8 mouse cellular contexts compared by ENCODE assay signal in the genomic region with DNA sequence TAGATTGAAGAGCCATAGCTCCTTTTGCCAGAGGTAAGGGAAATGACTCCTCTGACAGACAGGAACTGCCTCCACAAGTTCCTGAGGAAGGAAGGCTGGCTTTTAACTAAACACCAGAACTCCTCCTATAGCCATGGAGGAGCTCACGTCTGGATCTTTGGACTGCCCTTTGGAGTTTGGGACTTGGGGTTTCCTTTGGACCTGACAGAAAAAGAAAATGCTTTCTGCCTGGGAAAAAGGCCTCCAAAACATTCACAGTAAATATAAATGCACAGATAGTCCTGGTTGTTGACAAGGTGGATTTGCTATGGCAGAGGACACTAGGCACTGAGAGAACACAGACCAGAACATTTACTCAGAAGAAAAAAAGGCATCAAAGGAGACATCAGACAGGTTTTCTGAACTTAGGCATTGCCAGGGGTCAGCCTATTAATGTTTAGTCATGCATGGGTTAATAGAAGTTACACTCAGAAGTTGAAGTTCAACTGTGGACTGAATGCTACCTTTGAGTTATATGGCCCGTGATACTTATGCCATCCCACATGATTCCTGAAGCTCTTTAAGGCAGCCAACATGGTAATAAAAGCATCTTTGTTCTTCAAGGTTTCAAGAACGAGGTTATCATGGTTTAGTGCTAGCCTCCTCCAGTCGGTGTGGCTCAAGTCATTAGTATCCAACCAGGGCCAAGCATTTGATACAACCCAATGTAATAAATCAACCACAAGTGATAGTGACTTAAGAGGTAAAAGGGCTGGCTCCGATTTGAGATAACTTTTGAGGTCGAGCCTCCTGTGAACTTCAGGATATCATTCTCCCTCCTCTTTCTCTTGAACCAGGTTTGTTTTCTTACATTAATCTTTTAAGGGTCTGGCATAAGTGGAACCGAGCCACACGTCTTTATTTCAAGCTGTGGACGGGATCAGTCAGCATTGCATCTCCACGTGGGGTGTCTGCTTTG. TPM values are rescaled to one million over a fixed set of nuclear protein-coding genes. Genes with fewer than 3 reads are reported as not detected.
DNase-seq lines count a peak whose midpoint lies in the region; ATAC-seq and TF ChIP-seq lines count a peak whose summit lies in the region.

No protein-coding gene starts in this region.

- WGBS in embryonic facial prominence, embryonic 10.5 days = 23% methylated on average over 10 of the region's 10 CpGs
- 6% methylated on average over 10 of the region's 10 CpGs for WGBS in kidney, adult 2 months
- 24% methylated on average over 10 of the region's 10 CpGs for WGBS in midbrain, embryonic 13.5 days

- peak overlapping the region; percentile 98 for H3K4me3 ChIP-seq in layer of hippocampus, adult 2 months
- H3K4me3 ChIP-seq in embryonic facial prominence, embryonic 10.5 days = peak overlapping the region; percentile 86
- H3K4me3 ChIP-seq in kidney, adult 2 months (ENCODE audit: insufficient read depth, low read depth, low read length) = peak overlapping the region; percentile 89
- peak overlapping the region; percentile 79 for H3K4me3 ChIP-seq in midbrain, embryonic 13.5 days (replicated peaks)

- H3K9me3 ChIP-seq in embryonic facial prominence, embryonic 10.5 days = no peaks in the 10 kb centered on the region
- H3K9me3 ChIP-seq in midbrain, embryonic 13.5 days = no peaks in the 10 kb centered on the region

- no peak for DNase-seq in layer of hippocampus, adult 2 months (ENCODE audit: low spot score in 2 of 2)
- DNase-seq in layer of hippocampus, postnatal 14 days (ENCODE audit: low spot score in 2 of 2) = no peak
- DNase-seq in embryonic facial prominence, embryonic 10.5 days (ENCODE audit: low spot score) = no peak
- DNase-seq in kidney, adult 2 months = peak; percentile 82
- DNase-seq in urinary bladder, postnatal 14 days (ENCODE audit: low spot score) = no peak

- H3K9ac ChIP-seq in midbrain, embryonic 13.5 days (replicated peaks) = peak overlapping the region; percentile 80

- TF ChIP-seq POLR2A in kidney, adult 2 months (IDR thresholded peaks at IDR 0.05; ENCODE audit: low read depth, low read length) = no peak

- peak overlapping the region; percentile 78 for H3K4me2 ChIP-seq in midbrain, embryonic 13.5 days (replicated peaks)

- TF ChIP-seq CTCF in layer of hippocampus, adult 2 months (conservative IDR thresholded peaks at IDR 0.05) = no peak
- no peak for TF ChIP-seq CTCF in kidney, adult 2 months (conservative IDR thresholded peaks at IDR 0.05; ENCODE audit: insufficient read depth, insufficient read length, low read depth, low read length)

- no peaks in the 10 kb centered on the region for H3K36me3 ChIP-seq in embryonic facial prominence, embryonic 10.5 days (replicated peaks)
- no peaks in the 10 kb centered on the region; the same call in 1 of the 2 replicates for H3K36me3 ChIP-seq in kidney, adult 2 months (ENCODE audit: control insufficient read depth, insufficient read depth, low read length)
- H3K36me3 ChIP-seq in midbrain, embryonic 13.5 days = no peaks in the 10 kb centered on the region

- H3K27me3 ChIP-seq in embryonic facial prominence, embryonic 10.5 days (replicated peaks; ENCODE audit: low read depth, poor library complexity, severe bottlenecking) = no peaks in the 10 kb centered on the region
- no peaks in the 10 kb centered on the region for H3K27me3 ChIP-seq in kidney, adult 2 months (replicated peaks; ENCODE audit: control insufficient read depth, insufficient read depth, low read length)
- no peaks in the 10 kb centered on the region for H3K27me3 ChIP-seq in midbrain, embryonic 13.5 days

- peaks cover 12% of the 10 kb centered on the region for H3K4me1 ChIP-seq in embryonic facial prominence, embryonic 10.5 days
- H3K4me1 ChIP-seq in kidney, adult 2 months (ENCODE audit: control insufficient read depth, insufficient read depth, low read length) = peaks cover 13% of the 10 kb centered on the region; the same call in 1 of the 2 replicates
- peaks cover 12% of the 10 kb centered on the region for H3K4me1 ChIP-seq in midbrain, embryonic 13.5 days (replicated peaks)

- no peak for ATAC-seq in midbrain, embryonic 13.5 days
- ATAC-seq in erythroid progenitor cell, adult 5-6 weeks (replicated peaks; ENCODE audit: low FRiP score, poor library complexity, severe bottlenecking) = no peak
- ATAC-seq in granulocyte monocyte progenitor cell, adult 5-6 weeks (replicated peaks; ENCODE audit: poor library complexity, severe bottlenecking) = no peak

- H3K27ac ChIP-seq in layer of hippocampus, adult 2 months = peak overlapping the region; percentile 96; the same call in 1 of the 2 replicates
- 0 out of 2 replicates have a peak overlapping the region, but pooled peaks have one; percentile 85 for H3K27ac ChIP-seq in embryonic facial prominence, embryonic 10.5 days (replicated peaks)
- H3K27ac ChIP-seq in kidney, adult 2 months (ENCODE audit: insufficient read depth, low read depth, low read length) = peak overlapping the region; percentile 84
- H3K27ac ChIP-seq in midbrain, embryonic 13.5 days = no peak overlapping the region

RNA-seq across cellular contexts. Expression of gene Hps3, which starts 1.1 kb away (rescaled TPM):
- 10 to 100 TPM; 19.0 to 22.3 TPM for total RNA-seq in layer of hippocampus, adult 2 months (2021)
- total RNA-seq in layer of hippocampus, postnatal 14 days (2021) = 10 to 100 TPM; 18.6 to 19.8 TPM
- polyA plus RNA-seq in embryonic facial prominence, embryonic 10.5 days (2016; fragmentation: Nextera tagmentation; extraction: Ambion mirVana) = 9.0 and 10.5 TPM in 2 replicates
- polyA plus RNA-seq in kidney, adult 2 months (2012; rRNA removed) = 13.8 and 26.4 TPM in 2 replicates
- polyA plus RNA-seq in midbrain, embryonic 13.5 days (2015; fragmentation: Nextera tagmentation; extraction: Ambion mirVana) = 11.4 and 11.9 TPM in 2 replicates
- 15.1 and 20.9 TPM in 2 replicates for total RNA-seq in erythroid progenitor cell, adult 5-6 weeks (2015; ENCODE audit: low replicate concordance)
- 7.7 and 9.1 TPM in 2 replicates for total RNA-seq in erythroid progenitor cell, adult 5-6 weeks (2017; ENCODE audit: low replicate concordance)
- 39.4 and 40.1 TPM in 2 replicates for total RNA-seq in granulocyte monocyte progenitor cell, adult 5-6 weeks (2014; fragmentation: Nextera tagmentation)
- 25.1 and 34.2 TPM in 2 replicates for total RNA-seq in granulocyte monocyte progenitor cell, adult 5-6 weeks (2017)

RNA-seq across cellular contexts. Expression of gene Hltf, which starts 23.6 kb away (rescaled TPM):
- 10 to 100 TPM; 22.9 to 26.9 TPM for total RNA-seq in layer of hippocampus, adult 2 months (2021)
- 10 to 100 TPM; 18.8 to 19.1 TPM for total RNA-seq in layer of hippocampus, postnatal 14 days (2021)
- 18.1 and 20.7 TPM in 2 replicates for polyA plus RNA-seq in embryonic facial prominence, embryonic 10.5 days (2016; fragmentation: Nextera tagmentation; extraction: Ambion mirVana)
- 3.4 and 4.0 TPM in 2 replicates for polyA plus RNA-seq in kidney, adult 2 months (2012; rRNA removed)
- 21.5 and 22.1 TPM in 2 replicates for polyA plus RNA-seq in midbrain, embryonic 13.5 days (2015; fragmentation: Nextera tagmentation; extraction: Ambion mirVana)
- total RNA-seq in erythroid progenitor cell, adult 5-6 weeks (2015; ENCODE audit: low replicate concordance) = 13.7 and 31.0 TPM in 2 replicates
- 14.1 and 17.2 TPM in 2 replicates for total RNA-seq in erythroid progenitor cell, adult 5-6 weeks (2017; ENCODE audit: low replicate concordance)
- total RNA-seq in granulocyte monocyte progenitor cell, adult 5-6 weeks (2014; fragmentation: Nextera tagmentation) = 32.6 and 46.6 TPM in 2 replicates
- 44.2 and 49.6 TPM in 2 replicates for total RNA-seq in granulocyte monocyte progenitor cell, adult 5-6 weeks (2017)
